Mouse (Mus musculus): ENCODE results near the gene Gimd1. TPM values are rescaled to one million over a fixed set of nuclear protein-coding genes. Genes with fewer than 3 reads are reported as not detected.

The Gimd1 gene
- total RNA-seq (2022): not detected

- DNase-seq: no peak
Measured at GRCm38 (mm10) chr3:132629601-132630239, at the start of gene Gimd1. TSS of gene Gimd1 (plus strand) at chr3:132629820.

GRCm38 (mm10) chr3:132581198-132581597 is 48.4 kb upstream of the Gimd1 start:
- no peak for DNase-seq

- no peak for DNase-seq
Measured at GRCm38 (mm10) chr3:132582339-132582738, 47.3 kb upstream of the Gimd1 start.

GRCm38 (mm10) chr3:132585122-132585972 is 44.3 kb upstream of the Gimd1 start:
- no peak for DNase-seq

GRCm38 (mm10) chr3:132588146-132588545 is 41.5 kb upstream of the Gimd1 start:
- DNase-seq: peak; percentile 9

- no peak for DNase-seq
Measured at GRCm38 (mm10) chr3:132590010-132590409, 39.6 kb upstream of the Gimd1 start.

GRCm38 (mm10) chr3:132590604-132591003 is 39.0 kb upstream of the Gimd1 start:
- DNase-seq: no peak

GRCm38 (mm10) chr3:132628741-132629140 is 879 bp upstream of the Gimd1 start:
- no peak for DNase-seq

GRCm38 (mm10) chr3:132633261-132633660 is 3.6 kb downstream of the Gimd1 start:
- peak; percentile 4 for DNase-seq

GRCm38 (mm10) chr3:132637080-132637479 is 7.5 kb downstream of the Gimd1 start:
- DNase-seq: no peak

GRCm38 (mm10) chr3:132644071-132644470 is 14.5 kb downstream of the Gimd1 start:
- DNase-seq: no peak

GRCm38 (mm10) chr3:132646814-132647213 is 17.2 kb downstream of the Gimd1 start:
- no peak for DNase-seq

GRCm38 (mm10) chr3:132649368-132649767 is 19.7 kb downstream of the Gimd1 start:
- DNase-seq: no peak

GRCm38 (mm10) chr3:132650191-132650590 is 20.6 kb downstream of the Gimd1 start:
- no peak for DNase-seq

GRCm38 (mm10) chr3:132651776-132652175 is 22.2 kb downstream of the Gimd1 start:
- DNase-seq: peak; percentile 9

- no peak for DNase-seq
Measured at GRCm38 (mm10) chr3:132653959-132654358, 24.3 kb downstream of the Gimd1 start.

GRCm38 (mm10) chr3:132655955-132656354 is 26.3 kb downstream of the Gimd1 start:
- no peak for DNase-seq

GRCm38 (mm10) chr3:132677494-132677893 is 47.9 kb downstream of the Gimd1 start:
- no peak for DNase-seq

GRCm38 (mm10) chr3:132683447-132684230 is 54.0 kb downstream of the Gimd1 start, which contains the start of gene Tbck:
TSS of gene Tbck (plus strand) at chr3:132684144.
- DNase-seq: peak; percentile 87

GRCm38 (mm10) chr3:132684231-132684928 is 54.8 kb downstream of the Gimd1 start, which contains the start of gene Aimp1:
TSS of gene Aimp1 (minus strand) at chr3:132684370.
- DNase-seq: no peak

Data from adrenal gland, adult 8-10 months (tissue).